Mouse (Mus musculus) erythroid progenitor cell, adult 5-6 weeks (primary cell): ENCODE data around the gene Bpifb2. TPM values are rescaled to one million over a fixed set of nuclear protein-coding genes. Genes with fewer than 3 reads are reported as not detected.

Experiments used
- ATAC-seq: replicated peaks from 2 replicates; pipeline ENCODE4 v1.8.0; 2016; ENCODE audit warnings: moderate number of reproducible peaks, mild to moderate bottlenecking, moderate TSS enrichment, inconsistent platforms; ENCODE audit not compliant: poor library complexity, low FRiP score, severe bottlenecking
- total RNA-seq, 2 experiments: library from RNA; stranded (forward) in 1 of 2; stranded (reverse) in 1 of 2; fragments of 150-400 nt in 1 of 2; fragments of 186-747, 209-891 nt in 1 of 2; gene quantifications; 2 replicates each; pipeline versions ENCODE4 v1.2.3 to v1.2.4; 2015 to 2017; ENCODE audit warnings: low replicate concordance in 2 of 2

Bpifb2 gene
- total RNA-seq, 2 experiments from 2014 or later, result not detected

GRCm38 (mm10) chr2:153929871-153930413 is 55.1 kb downstream of the Bpifb2 start:
- peak; percentile 50; the same call in 1 of the 2 replicates for ATAC-seq

- no peak for ATAC-seq
Observed at GRCm38 (mm10) chr2:153931125-153931524, 56.3 kb downstream of the Bpifb2 start.

- ATAC-seq, result no peak
Observed at GRCm38 (mm10) chr2:153933311-153933710, 58.5 kb downstream of the Bpifb2 start.

GRCm38 (mm10) chr2:153935348-153935747 is 60.5 kb downstream of the Bpifb2 start:
- ATAC-seq, result no peak

GRCm38 (mm10) chr2:153937843-153938242 is 63.0 kb downstream of the Bpifb2 start, which contains the start of gene Bpifb4:
Bpifb4 (plus strand) TSS chr2:153938212.
- no peak for ATAC-seq

- ATAC-seq, result no peak
Observed at GRCm38 (mm10) chr2:153943537-153943936, 68.7 kb downstream of the Bpifb2 start.

- ATAC-seq, result no peak
Observed at GRCm38 (mm10) chr2:153944567-153944966, 69.7 kb downstream of the Bpifb2 start.

Other genes with a start within 250 kb of the Bpifb2 start
- 3.6 and 7.5 TPM in 2 replicates for gene Commd7, start 242.3 kb upstream of the Bpifb2 start, total RNA-seq (2015; ENCODE audit: low replicate concordance)
- gene Commd7, start 242.3 kb upstream of the Bpifb2 start, total RNA-seq (2017; ENCODE audit: low replicate concordance), result 2.0 and 6.7 TPM in 2 replicates
- gene Dnmt3b, start 225.6 kb upstream of the Bpifb2 start, total RNA-seq (2015; ENCODE audit: low replicate concordance), result 0.36 TPM in 1 of 2 replicates, not detected in the other
- 0.98 and 1.4 TPM in 2 replicates for gene Dnmt3b, start 225.6 kb upstream of the Bpifb2 start, total RNA-seq (2017; ENCODE audit: low replicate concordance)
- gene Dnmt3c, start 178.4 kb upstream of the Bpifb2 start, total RNA-seq (2015; ENCODE audit: low replicate concordance), result not detected in 2 replicates
- gene Dnmt3c, start 178.4 kb upstream of the Bpifb2 start, total RNA-seq (2017; ENCODE audit: low replicate concordance), result 0.90 TPM in 1 of 2 replicates, not detected in the other
- gene Mapre1, start 133.8 kb upstream of the Bpifb2 start, total RNA-seq (2015; ENCODE audit: low replicate concordance), result 75.0 and 109 TPM in 2 replicates
- gene Mapre1, start 133.8 kb upstream of the Bpifb2 start, total RNA-seq (2017; ENCODE audit: low replicate concordance), result 87.6 and 151 TPM in 2 replicates
- gene Efcab8, start 95.1 kb upstream of the Bpifb2 start, total RNA-seq (2015; ENCODE audit: low replicate concordance), result not detected in 2 replicates
- gene Efcab8, start 95.1 kb upstream of the Bpifb2 start, total RNA-seq (2017; ENCODE audit: low replicate concordance), result 0.51 TPM in 1 of 2 replicates, not detected in the other
- gene Sun5, start 4.0 kb upstream of the Bpifb2 start, total RNA-seq (2015; ENCODE audit: low replicate concordance), result not detected in 2 replicates
- gene Sun5, start 4.0 kb upstream of the Bpifb2 start, total RNA-seq (2017; ENCODE audit: low replicate concordance), result not detected in 2 replicates
- gene Bpifb6, start 25.3 kb downstream of the Bpifb2 start, total RNA-seq (2015; ENCODE audit: low replicate concordance), result not detected in 2 replicates
- not detected in 2 replicates for gene Bpifb6, start 25.3 kb downstream of the Bpifb2 start, total RNA-seq (2017; ENCODE audit: low replicate concordance)
- gene Bpifb3, start 43.2 kb downstream of the Bpifb2 start, total RNA-seq (2015; ENCODE audit: low replicate concordance), result not detected in 2 replicates
- not detected in 2 replicates for gene Bpifb3, start 43.2 kb downstream of the Bpifb2 start, total RNA-seq (2017; ENCODE audit: low replicate concordance)
- gene Bpifb4, start 63.2 kb downstream of the Bpifb2 start, total RNA-seq (2015; ENCODE audit: low replicate concordance), result not detected in 2 replicates
- not detected in 2 replicates for gene Bpifb4, start 63.2 kb downstream of the Bpifb2 start, total RNA-seq (2017; ENCODE audit: low replicate concordance)
- not detected in 2 replicates for gene Bpifa6, start 99.9 kb downstream of the Bpifb2 start, total RNA-seq (2015; ENCODE audit: low replicate concordance)
- gene Bpifa6, start 99.9 kb downstream of the Bpifb2 start, total RNA-seq (2017; ENCODE audit: low replicate concordance), result not detected in 2 replicates
- not detected in 2 replicates for gene Bpifa2, start 133.2 kb downstream of the Bpifb2 start, total RNA-seq (2015; ENCODE audit: low replicate concordance)
- not detected in 2 replicates for gene Bpifa2, start 133.2 kb downstream of the Bpifb2 start, total RNA-seq (2017; ENCODE audit: low replicate concordance)